Mouse (Mus musculus) embryonic fibroblast, embryonic 13.5 days (primary cell): ENCODE results near the gene Mrps23. TPM values are rescaled to one million over a fixed set of nuclear protein-coding genes. Genes with fewer than 3 reads are reported as not detected.

Experiments
- H3K27ac ChIP-seq: 2 replicates; pipeline ENCODE4 v1.5.1; 2012; ENCODE audit warnings: low read length, control low read depth, inconsistent platforms; ENCODE audit not compliant: insufficient read depth
- H3K4me1 ChIP-seq: 2 replicates; pipeline ENCODE4 v1.6.1; 2011; ENCODE audit warnings: low read length; ENCODE audit not compliant: control insufficient read depth, insufficient read depth
- H3K4me3 ChIP-seq: 2 replicates; pipeline ENCODE4 v1.5.1; 2011; ENCODE audit warnings: mild to moderate bottlenecking, control low read depth, low read length; ENCODE audit not compliant: insufficient read depth
- CTCF ChIP-seq: IDR thresholded peaks from 2 replicates; pipeline ENCODE4 v1.5.1; 2011; ENCODE audit warnings: mild to moderate bottlenecking, control low read depth, low read length, moderate library complexity, borderline replicate concordance; ENCODE audit not compliant: insufficient read depth
- POLR2A ChIP-seq: IDR thresholded peaks from 2 replicates; pipeline ENCODE4 v1.6.1; 2011; ENCODE audit warnings: low read depth, mild to moderate bottlenecking, control low read depth, low read length, moderate library complexity
- polyA plus RNA-seq: library from polyadenylated mRNA; stranded (reverse); fragments of >200 nt; gene quantifications from 2 replicates; pipeline ENCODE4 v1.2.4, GENCODE M21; 2011; ENCODE audit warnings: low read depth; ENCODE audit not compliant: missing spikeins, insufficient read length

Mrps23 gene
- polyA plus RNA-seq, 1 experiment: 71.7 TPM

DNA sequence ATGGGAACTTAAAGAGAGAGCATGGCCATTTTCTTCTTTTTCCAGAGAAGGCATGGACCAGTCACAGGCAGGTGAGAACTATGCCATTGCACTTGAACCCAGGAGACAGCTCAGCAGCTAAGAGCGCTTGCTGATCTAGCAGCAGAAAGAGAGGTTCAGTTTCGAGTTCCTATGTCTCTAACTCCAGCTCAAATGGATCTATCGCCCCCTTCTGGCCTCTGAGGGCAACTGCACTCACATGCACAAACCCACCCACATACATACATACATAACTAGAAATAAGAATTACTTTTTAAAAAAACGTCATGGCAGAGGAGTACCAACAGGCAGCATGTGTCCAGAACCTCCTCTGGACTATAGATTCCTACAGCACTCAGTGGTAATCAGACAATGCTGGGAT lies 54.0 kb downstream of the Mrps23 start:
- no peak for TF ChIP-seq POLR2A
- TF ChIP-seq CTCF: no peak
- no peaks in the 10 kb centered on the region for H3K4me1 ChIP-seq
- H3K27ac ChIP-seq: no peak overlapping the region
- no peak overlapping the region for H3K4me3 ChIP-seq

DNA sequence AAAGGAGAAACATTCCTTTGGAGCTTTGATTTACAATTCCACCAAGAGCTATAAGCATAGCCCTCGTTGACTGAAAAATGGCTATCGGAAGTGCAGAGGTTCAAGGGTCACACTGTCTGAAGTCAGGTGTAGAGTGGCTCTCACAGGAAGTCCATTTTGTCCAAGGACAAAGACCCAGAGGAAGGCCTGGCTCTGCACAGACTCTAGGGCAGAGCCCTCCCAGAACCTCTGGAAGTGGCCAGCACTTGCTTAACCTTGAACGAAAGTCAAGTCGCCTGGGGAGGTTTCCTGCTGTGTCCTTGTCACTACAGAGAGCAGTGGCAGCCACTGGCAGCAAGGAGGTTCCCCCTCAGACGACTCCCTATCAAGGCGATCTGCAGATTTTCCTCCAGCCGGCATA lies 56.3 kb downstream of the Mrps23 start:
- Histone ChIP-seq H3K27ac (no peak overlapping the region), H3K4me3 (no peak overlapping the region), H3K4me1 (no peaks in the 10 kb centered on the region)
- TF ChIP-seq CTCF (no peak), POLR2A (no peak)

Other genes with a start within 250 kb of the Mrps23 start
- gene Dynll2, start 216.9 kb upstream of the Mrps23 start, polyA plus RNA-seq: 113 and 117 TPM in 2 replicates
- gene Srsf1, start 157.0 kb upstream of the Mrps23 start, polyA plus RNA-seq: 291 and 361 TPM in 2 replicates
- 44.6 and 46.1 TPM in 2 replicates for gene Vezf1, start 136.1 kb upstream of the Mrps23 start, polyA plus RNA-seq
- 29.6 and 31.8 TPM in 2 replicates for gene Cuedc1, start 106.3 kb upstream of the Mrps23 start, polyA plus RNA-seq
- not detected in 2 replicates for gene Ccdc182, start 89.7 kb downstream of the Mrps23 start, polyA plus RNA-seq